Mouse (Mus musculus) liver, postnatal 0 days (tissue): ENCODE measurements around the gene Hist1h3g.
"Not testable (repeated sequence)": the region's sequence is repeated elsewhere in the genome, so short reads cannot be mapped to it uniquely, and the experiment has no call there.

Source experiments
- CTCF ChIP-seq: sonication (generic); IDR thresholded peaks from 2 replicates; pipeline ENCODE4 v1.5.1; 2016; ENCODE audit warnings: antibody characterized with exemption, low read depth
- EP300 ChIP-seq: IDR thresholded peaks from 2 replicates; pipeline ENCODE4 v1.6.1; 2016; ENCODE audit warnings: antibody characterized with exemption, low read depth, mild to moderate bottlenecking

DNA sequence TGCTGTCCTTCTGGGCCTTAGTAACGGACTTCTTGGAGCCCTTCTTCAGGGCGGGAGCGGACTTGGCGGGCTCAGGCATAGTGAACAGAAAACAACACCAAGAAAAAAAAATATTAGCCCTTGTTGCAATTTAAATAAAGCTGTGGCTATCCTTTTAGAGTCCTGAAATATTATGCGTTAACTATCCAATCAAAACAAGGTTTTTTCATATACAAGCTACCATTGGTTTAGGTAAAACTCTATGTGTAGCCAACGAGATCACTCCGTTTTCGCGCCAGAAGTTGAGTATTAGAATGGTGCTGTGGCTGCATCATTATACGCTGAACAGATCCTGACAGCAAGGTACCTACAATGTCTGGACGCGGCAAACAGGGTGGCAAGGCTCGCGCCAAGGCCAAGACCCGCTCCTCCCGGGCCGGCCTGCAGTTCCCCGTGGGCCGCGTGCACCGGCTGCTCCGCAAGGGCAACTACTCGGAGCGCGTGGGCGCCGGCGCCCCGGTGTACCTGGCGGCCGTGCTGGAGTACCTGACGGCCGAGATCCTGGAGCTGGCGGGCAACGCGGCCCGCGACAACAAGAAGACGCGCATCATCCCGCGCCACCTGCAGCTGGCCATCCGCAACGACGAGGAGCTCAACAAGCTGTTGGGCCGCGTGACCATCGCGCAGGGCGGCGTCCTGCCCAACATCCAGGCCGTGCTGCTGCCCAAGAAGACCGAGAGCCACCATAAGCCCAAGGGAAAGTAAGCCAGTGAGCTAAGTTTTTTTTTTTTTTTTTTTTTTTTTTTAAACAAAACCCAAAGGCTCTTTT is 1.5 kb upstream of the Hist1h3g start, which contains the start of gene Hist1h2af:
- TF ChIP-seq CTCF, result not testable (repeated sequence)
- peak; percentile 51; the same call in 1 of the 2 replicates for TF ChIP-seq EP300
